Mouse (Mus musculus) regulatory T cell (primary cell): Measurements from ENCODE around the gene 9030624G23Rik.
"Not testable (repeated sequence)": the region's sequence is repeated elsewhere in the genome, so short reads cannot be mapped to it uniquely, and the experiment has no call there.

ENCODE experiments used
- in situ Hi-C: fragments of 300-600 bp; cut with MboI, MseI; formaldehyde crosslinking; loops from one replicate; pipeline ENCODE4 v1.15.1; 2025; ENCODE audit warnings: high pct_unique_total_duplicates

Gene 9030624G23Rik

DNA sequence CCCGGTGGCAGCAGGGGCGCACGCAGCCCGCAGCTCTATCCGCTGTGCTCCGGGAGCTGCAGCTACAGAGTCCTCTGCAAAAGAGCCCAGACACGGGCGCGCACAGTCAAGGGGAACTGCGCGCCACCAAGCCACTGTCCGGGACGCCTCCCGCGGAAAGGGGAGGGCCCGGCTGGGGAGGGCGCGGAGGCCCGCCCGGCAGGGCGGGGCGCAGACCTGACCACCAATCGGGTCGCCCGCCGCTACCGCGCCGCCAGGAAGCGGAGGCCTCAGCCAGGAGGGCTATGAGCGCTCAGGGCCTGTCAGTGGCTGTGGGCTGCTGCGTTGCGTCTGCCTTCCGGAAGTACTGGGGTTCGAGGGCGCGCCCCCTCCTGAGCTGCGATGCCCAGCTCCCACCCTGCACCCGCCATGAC, at the start of gene 9030624G23Rik:
9030624G23Rik (minus strand) TSS at position 139 of the 413 bp plus-strand sequence.
- in situ Hi-C loops = not testable (repeated sequence)

- in situ Hi-C loops = not testable (repeated sequence)
Measured at GRCm38 (mm10) chr12:24083096-24083495, 13.9 kb downstream of the 9030624G23Rik start.
